Mouse (Mus musculus) G1E (cell line): ENCODE measurements at regions not wholly inside any gene's neighbourhood (a gene's known extent, or its start where the extent isn't known, plus 50 kb on each side); places are given as distances from the start of the nearest gene placed in this dataset.

Experiments used
- CTCF ChIP-seq: IDR thresholded peaks from 2 replicates; pipeline ENCODE4 v1.5.1; 2012; ENCODE audit warnings: low read depth, low read length, inconsistent platforms, mixed read lengths
- POLR2AphosphoS5 ChIP-seq: IDR thresholded peaks from 2 replicates; pipeline ENCODE4 v1.6.1; 2012; ENCODE audit warnings: low read depth, low read length, inconsistent platforms; ENCODE audit not compliant: insufficient replicate concordance

- TF ChIP-seq CTCF = no peak
- no peak for TF ChIP-seq POLR2AphosphoS5
These were observed 176.1 kb upstream of the 1700012A03Rik start for GRCm38 (mm10) chr6:31873911-31874310.
